Mouse (Mus musculus): ENCODE results near the gene Lrrc8d. TPM values are rescaled to one million over a fixed set of nuclear protein-coding genes. Genes with fewer than 3 reads are reported as not detected.

Gene Lrrc8d
- total and polyA plus RNA-seq, 3 experiments = 11.4 to 258 (median 21.9) TPM

GRCm38 (mm10) chr5:105801031-105801529 is 101.3 kb downstream of the Lrrc8d start:
- no peaks in the 10 kb centered on the region; the same call in 1 of the 2 replicates for H3K79me2 ChIP-seq (ENCODE audit: control insufficient read depth, insufficient read depth, low read length, poor library complexity)
- H3K36me3 ChIP-seq (ENCODE audit: control insufficient read depth in 1 of 2, insufficient read depth in 2 of 2, low read length in 2 of 2) = peaks cover 0 to 5% of the 10 kb centered on the region in 2 experiments; a peak in 1 of 4 replicates
- DNase-seq (ENCODE audit: low read depth, low spot score) = no peak
- no peaks in the 10 kb centered on the region for H3K4me1 ChIP-seq (ENCODE audit: control insufficient read depth in 1 of 2, insufficient read depth in 2 of 2, low read length in 2 of 2)
- H3K27ac ChIP-seq (ENCODE audit: control insufficient read depth, low read depth, low read length) = no peak overlapping the region
- H3K27me3 ChIP-seq (ENCODE audit: control insufficient read depth in 1 of 2, insufficient read depth in 2 of 2, low read length in 2 of 2) = no peaks in the 10 kb centered on the region
- no peak overlapping the region for H3K9ac ChIP-seq (ENCODE audit: control insufficient read depth, low read depth, low read length, poor library complexity, severe bottlenecking)
- no peak overlapping the region for H3K4me3 ChIP-seq (ENCODE audit: control insufficient read depth in 1 of 2, insufficient read depth in 1 of 2, low read depth in 2 of 2, low read length in 2 of 2)
- no peaks in the 10 kb centered on the region for H3K9me3 ChIP-seq (replicated peaks; ENCODE audit: insufficient read depth, low read length)
- no peak for TF ChIP-seq ZNF384 (IDR thresholded peaks at IDR 0.05; ENCODE audit: low read depth, low read length)
- no peak for TF ChIP-seq USF1 (IDR thresholded peaks at IDR 0.05; ENCODE audit: low read depth, low read length)
- TF ChIP-seq KAT2A (conservative IDR thresholded peaks at IDR 0.05; ENCODE audit: low read depth, low read length) = no peak
- no peak for TF ChIP-seq ETS1 (IDR thresholded peaks at IDR 0.05; ENCODE audit: low read depth, low read length)
- TF ChIP-seq SMC3 (IDR thresholded peaks at IDR 0.05; ENCODE audit: low read depth, low read length) = no peak
- no peak for TF ChIP-seq GATA1 (IDR thresholded peaks at IDR 0.05; ENCODE audit: low read depth, low read length)
- TF ChIP-seq MXI1 (IDR thresholded peaks at IDR 0.05; ENCODE audit: low read depth, low read length) = no peak
- no peak for TF ChIP-seq HCFC1 (IDR thresholded peaks at IDR 0.05; ENCODE audit: low read depth, low read length)
- no peak for TF ChIP-seq TCF12 (IDR thresholded peaks at IDR 0.05; ENCODE audit: low read depth, low read length)
- no peak for TF ChIP-seq BHLHE40 (IDR thresholded peaks at IDR 0.05; ENCODE audit: borderline replicate concordance, low read depth, low read length)
- no peak for TF ChIP-seq JUND (IDR thresholded peaks at IDR 0.05; ENCODE audit: low read depth, low read length)
- TF ChIP-seq ZKSCAN1 (IDR thresholded peaks at IDR 0.05; ENCODE audit: low read depth, low read length) = no peak
- TF ChIP-seq CHD2 (IDR thresholded peaks at IDR 0.05; ENCODE audit: low read length) = no peak
- TF ChIP-seq RCOR1 (IDR thresholded peaks at IDR 0.05; ENCODE audit: low read depth, low read length) = no peak
- TF ChIP-seq CHD1 (IDR thresholded peaks at IDR 0.05; ENCODE audit: low read depth, low read length) = no peak

DNA sequence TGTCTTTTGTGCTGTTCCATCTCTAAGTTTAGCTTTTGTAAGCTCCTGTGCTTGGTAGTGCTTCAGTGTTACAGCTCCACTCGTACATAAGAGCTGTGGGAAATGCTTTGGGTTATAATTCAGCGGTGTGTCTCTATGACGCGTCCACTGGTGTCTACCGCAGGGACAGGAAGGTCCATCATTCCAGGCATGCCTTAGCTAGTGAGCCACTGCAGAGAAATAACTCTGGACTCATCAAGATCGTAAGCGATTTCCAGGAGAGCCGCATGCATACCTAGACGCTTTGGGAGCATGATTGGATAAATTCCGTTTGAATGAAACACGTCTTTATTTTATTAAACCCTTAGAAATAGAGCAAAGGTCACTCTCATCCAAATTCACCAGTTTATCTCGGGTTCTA is 106.2 kb downstream of the Lrrc8d start:
- no peak for DNase-seq (ENCODE audit: low read depth, low spot score)
- Histone ChIP-seq H3K27ac (ENCODE audit: control insufficient read depth, low read depth, low read length) (no peak overlapping the region), H3K9ac (ENCODE audit: control insufficient read depth, low read depth, low read length, poor library complexity, severe bottlenecking) (no peak overlapping the region), H3K9me3 (replicated peaks; ENCODE audit: insufficient read depth, low read length) (no peaks in the 10 kb centered on the region), H3K79me2 (ENCODE audit: control insufficient read depth, insufficient read depth, low read length, poor library complexity) (peaks cover 2% of the 10 kb centered on the region; the same call in 1 of the 2 replicates), H3K4me3 (ENCODE audit: control insufficient read depth in 1 of 2, insufficient read depth in 1 of 2, low read depth in 2 of 2, low read length in 2 of 2) (no peak overlapping the region), H3K36me3 (ENCODE audit: control insufficient read depth in 1 of 2, insufficient read depth in 2 of 2, low read length in 2 of 2) (peaks cover 0 to 4% of the 10 kb centered on the region in 2 experiments; a peak in 2 of 4 replicates), H3K4me1 (ENCODE audit: control insufficient read depth in 1 of 2, insufficient read depth in 2 of 2, low read length in 2 of 2) (no peaks in the 10 kb centered on the region; a peak in 1 of 4 replicates), H3K27me3 (ENCODE audit: control insufficient read depth in 1 of 2, insufficient read depth in 2 of 2, low read length in 2 of 2) (no peaks in the 10 kb centered on the region)
- TF ChIP-seq MAZ (IDR thresholded peaks at IDR 0.05; ENCODE audit: low read depth, low read length) (no peak), TAL1 (IDR thresholded peaks at IDR 0.05; ENCODE audit: low read length) (no peak), SMC3 (IDR thresholded peaks at IDR 0.05; ENCODE audit: low read depth, low read length) (no peak), ZKSCAN1 (IDR thresholded peaks at IDR 0.05; ENCODE audit: low read depth, low read length) (no peak), UBTF (IDR thresholded peaks at IDR 0.05; ENCODE audit: borderline replicate concordance, insufficient read depth, low read depth, low read length) (no peak), GABPA (IDR thresholded peaks at IDR 0.05; ENCODE audit: low read depth, low read length) (no peak), MAFK (IDR thresholded peaks at IDR 0.05; ENCODE audit: borderline replicate concordance, low read depth, low read length) (no peak)

Data from MEL (cell line).